Comparison of ENCODE assay signal across 8 mouse cellular contexts in genomic region chr17:4040104-4040664, GRCm38 (mm10).
DNase-seq lines count a peak whose midpoint lies in the region; ATAC-seq and TF ChIP-seq lines count a peak whose summit lies in the region.

No protein-coding gene starts in this region.

- TF ChIP-seq POLR2A in thymus, adult 2 months (IDR thresholded peaks at IDR 0.05; ENCODE audit: control insufficient read depth, extremely low read depth, insufficient read depth, low read length, poor library complexity), result no peak

- H3K9me3 ChIP-seq in kidney, embryonic 15.5 days (replicated peaks), result no peaks in the 10 kb centered on the region
- H3K9me3 ChIP-seq in neural tube, embryonic 11.5 days (ENCODE audit: control insufficient read depth, low read length), result no peaks in the 10 kb centered on the region

- no peak for TF ChIP-seq CTCF in thymus, adult 2 months (IDR thresholded peaks at IDR 0.05; ENCODE audit: borderline replicate concordance, control insufficient read depth, extremely low read depth, insufficient read depth, low read length, poor library complexity)

- peak; percentile 6 for DNase-seq in adrenal gland, postnatal 14 days
- no peak for DNase-seq in adrenal gland, postnatal 4 days (ENCODE audit: low spot score in 2 of 2)
- DNase-seq in embryo, embryonic 11.5 days (ENCODE audit: low read depth, low spot score), result peak; percentile 11
- peak; percentile 43 for DNase-seq in heart, adult 9 months (ENCODE audit: low spot score in 2 of 2)
- DNase-seq in neural tube, embryonic 11.5 days (ENCODE audit: low spot score), result peak; percentile 58
- no peak for DNase-seq in thymus, adult 2 months

- peaks cover 4% of the 10 kb centered on the region; the same call in 1 of the 2 replicates for H3K4me1 ChIP-seq in kidney, embryonic 15.5 days
- peaks cover 3% of the 10 kb centered on the region for H3K4me1 ChIP-seq in neural tube, embryonic 11.5 days (ENCODE audit: control insufficient read depth, insufficient read depth, low read length)
- no peaks in the 10 kb centered on the region for H3K4me1 ChIP-seq in thymus, adult 2 months (replicated peaks; ENCODE audit: control insufficient read depth, insufficient read depth, low read length)

- no peaks in the 10 kb centered on the region for H3K27me3 ChIP-seq in kidney, embryonic 15.5 days
- H3K27me3 ChIP-seq in neural tube, embryonic 11.5 days (ENCODE audit: control insufficient read depth, insufficient read depth, low read length), result no peaks in the 10 kb centered on the region
- no peaks in the 10 kb centered on the region for H3K27me3 ChIP-seq in thymus, adult 2 months (ENCODE audit: control insufficient read depth, insufficient read depth, low read length)

- whole genome bisulfite sequencing in kidney, embryonic 15.5 days, result 23% methylated on average over 5 of the region's 5 CpGs
- 17% methylated on average over 5 of the region's 5 CpGs for WGBS in neural tube, embryonic 11.5 days
- 64% methylated on average over 5 of the region's 5 CpGs for WGBS in thymus, adult 2 months

- H3K27ac ChIP-seq in kidney, embryonic 15.5 days, result peak overlapping the region; percentile 37
- H3K27ac ChIP-seq in neural tube, embryonic 11.5 days (ENCODE audit: low read depth, low read length), result no peak overlapping the region
- no peak overlapping the region for H3K27ac ChIP-seq in thymus, adult 2 months (ENCODE audit: control insufficient read depth, insufficient read depth, low read length)

- H3K4me2 ChIP-seq in kidney, embryonic 15.5 days, result 0 out of 2 replicates have a peak overlapping the region, but pooled peaks have one; percentile 8
- no peak overlapping the region; the same call in 1 of the 2 replicates for H3K4me2 ChIP-seq in neural tube, embryonic 11.5 days (ENCODE audit: low read depth)

- ATAC-seq in kidney, embryonic 15.5 days (replicated peaks; ENCODE audit: low FRiP score), result peak; percentile 82
- peak; percentile 74 for ATAC-seq in neural tube, embryonic 11.5 days (ENCODE audit: insufficient read depth, low FRiP score, low TSS enrichment)
- ATAC-seq in inflammation-experienced regulatory T-cells, adult 6 months, result no peak

- no peak overlapping the region for H3K4me3 ChIP-seq in kidney, embryonic 15.5 days (replicated peaks)
- no peak overlapping the region for H3K4me3 ChIP-seq in neural tube, embryonic 11.5 days (ENCODE audit: low read depth, low read length)
- H3K4me3 ChIP-seq in thymus, adult 2 months (ENCODE audit: control insufficient read depth, insufficient read depth, low read length), result no peak overlapping the region

- H3K36me3 ChIP-seq in kidney, embryonic 15.5 days, result no peaks in the 10 kb centered on the region
- H3K36me3 ChIP-seq in neural tube, embryonic 11.5 days (ENCODE audit: control insufficient read depth, insufficient read depth, low read length), result no peaks in the 10 kb centered on the region
- no peaks in the 10 kb centered on the region for H3K36me3 ChIP-seq in thymus, adult 2 months (ENCODE audit: control insufficient read depth, insufficient read depth, low read length)

- no peak overlapping the region for H3K9ac ChIP-seq in kidney, embryonic 15.5 days
- H3K9ac ChIP-seq in neural tube, embryonic 11.5 days (ENCODE audit: low read length), result peak overlapping the region; percentile 23; the same call in 1 of the 2 replicates

Comparison
In these comparisons a context has a peak if more than half of its experiments do, and no peak if none do; other contexts are left out.
1. DNase-seq: peak in adrenal gland, postnatal 14 days (single experiment), embryo, embryonic 11.5 days (single experiment), heart, adult 9 months (2 of 2) and neural tube, embryonic 11.5 days (single experiment); none in adrenal gland, postnatal 4 days (0 of 2) and thymus, adult 2 months (single experiment).